Mouse (Mus musculus) neural tube, embryonic 14.5 days (tissue): ENCODE measurements around the gene Dusp18. TPM values are rescaled to one million over a fixed set of nuclear protein-coding genes. Genes with fewer than 3 reads are reported as not detected.

Source experiments
- ATAC-seq: fragments of 200-750 bp; cut with Nextera tagmentation; 2 replicates; pipeline ENCODE4 v1.8.0; 2017; ENCODE audit warnings: low read depth, mild to moderate bottlenecking, moderate TSS enrichment, moderate library complexity
- H3K27ac ChIP-seq: fragments of 300-500 bp; sonication (generic); 2 replicates; pipeline ENCODE4 v1.5.1; 2014; ENCODE audit warnings: low read depth, mild to moderate bottlenecking, control low read depth, low read length, moderate library complexity, mixed read lengths
- H3K27me3 ChIP-seq: fragments of 300-500 bp; sonication (generic); 2 replicates; pipeline ENCODE4 v1.6.1; 2014; ENCODE audit warnings: low read length; ENCODE audit not compliant: control insufficient read depth, insufficient read depth
- H3K36me3 ChIP-seq: fragments of 300-500 bp; sonication (generic); 2 replicates; pipeline ENCODE4 v1.6.1; 2014; ENCODE audit warnings: low read length, mixed read lengths; ENCODE audit not compliant: control insufficient read depth, insufficient read depth
- H3K4me1 ChIP-seq: fragments of 300-500 bp; sonication (generic); 2 replicates; pipeline ENCODE4 v1.6.1; 2014; ENCODE audit warnings: low read length; ENCODE audit not compliant: control insufficient read depth, insufficient read depth
- H3K4me2 ChIP-seq: fragments of 300-500 bp; sonication (generic); 2 replicates; pipeline ENCODE4 v1.6.1; 2014; ENCODE audit warnings: mild to moderate bottlenecking, low read depth, low read length, control low read depth
- H3K4me3 ChIP-seq: fragments of 300-500 bp; sonication (generic); 2 replicates; pipeline ENCODE4 v1.5.1; 2014; ENCODE audit warnings: low read depth, low read length, control low read depth, mixed read lengths
- H3K9ac ChIP-seq: fragments of 300-500 bp; sonication (generic); replicated peaks from 2 replicates; pipeline ENCODE4 v1.6.1; 2014; ENCODE audit warnings: low read depth, mild to moderate bottlenecking, control low read depth, low read length, mixed read lengths
- H3K9me3 ChIP-seq: fragments of 300-500 bp; sonication (generic); 2 replicates; pipeline ENCODE4 v1.6.1; 2016; ENCODE audit warnings: low read length; ENCODE audit not compliant: control insufficient read depth
- WGBS: fragments of 180-500 bp; shearing (Covaris S2); extraction: QIAGEN DNeasy Blood & Tissue Kit; methylation state at CpG from one replicate; pipeline ENCODE4 v1.1.7; 2014; 5-methylcytosine and 5-hydroxymethylcytosine counted together
- polyA plus RNA-seq: library from polyadenylated mRNA; unstranded; fragments of >200 nt; fragmentation: Nextera tagmentation; extraction: Ambion mirVana; gene quantifications from 2 replicates; pipeline ENCODE4 v1.2.1, GENCODE M21; 2014

The Dusp18 gene
- polyA plus RNA-seq, 1 experiment from 2014 or later = 27.8 TPM

DNA sequence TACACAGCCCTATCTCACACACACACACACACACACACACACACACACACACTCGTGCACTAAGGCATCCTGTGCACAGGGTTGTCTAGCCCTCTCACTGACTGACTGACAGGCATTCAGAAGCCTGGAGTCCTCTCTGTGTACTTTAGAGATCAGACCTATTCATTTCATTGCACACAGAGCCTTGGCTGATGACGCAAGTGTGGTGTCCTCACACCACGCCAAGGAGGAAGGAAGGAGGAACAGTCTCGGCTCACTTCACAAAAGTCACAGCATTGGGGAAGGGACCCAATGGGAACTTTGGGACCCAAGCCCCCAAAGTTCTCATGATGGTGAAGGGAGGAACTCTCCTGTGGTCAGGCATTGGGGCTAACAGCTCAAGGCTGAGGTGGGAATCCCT, 35.0 kb downstream of the Dusp18 start:
- Histone ChIP-seq H3K9ac (no peak overlapping the region), H3K9me3 (no peaks in the 10 kb centered on the region), H3K4me2 (no peak overlapping the region), H3K4me3 (no peak overlapping the region), H3K27ac (no peak overlapping the region), H3K27me3 (no peaks in the 10 kb centered on the region), H3K36me3 (no peaks in the 10 kb centered on the region), H3K4me1 (peaks cover 4% of the 10 kb centered on the region)
- 88% methylated on average over 4 of the region's 4 CpGs for WGBS
- ATAC-seq = no peak

DNA sequence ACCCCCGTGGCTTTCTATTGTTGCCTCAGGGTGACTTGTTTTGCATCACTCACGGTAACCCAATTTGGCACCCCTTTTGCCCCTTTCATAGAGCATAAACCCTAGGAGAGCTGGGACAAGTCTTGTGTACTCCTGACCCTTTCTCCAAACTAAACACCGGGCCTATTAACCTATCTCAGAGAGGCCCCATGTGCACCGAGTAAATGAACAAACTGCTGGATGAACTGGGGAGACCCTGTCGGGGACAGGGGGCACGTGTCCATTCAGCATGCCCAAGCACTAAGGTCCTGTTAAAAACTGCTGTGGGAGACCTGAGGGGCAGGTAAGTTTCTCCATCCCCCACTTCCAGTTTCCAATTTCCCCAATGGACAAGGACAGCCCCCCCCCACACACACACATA, 35.9 kb downstream of the Dusp18 start:
- peak overlapping the region; percentile 72 for H3K4me2 ChIP-seq
- no peak for ATAC-seq
- H3K27ac ChIP-seq = no peak overlapping the region
- H3K4me1 ChIP-seq = peaks cover 4% of the 10 kb centered on the region
- H3K27me3 ChIP-seq = no peaks in the 10 kb centered on the region
- 0 out of 2 replicates have a peak overlapping the region, but pooled peaks have one; percentile 37 for H3K9ac ChIP-seq
- peak overlapping the region; percentile 33 for H3K4me3 ChIP-seq
- H3K36me3 ChIP-seq = no peaks in the 10 kb centered on the region
- WGBS = 22% methylated on average over 6 of the region's 6 CpGs
- no peaks in the 10 kb centered on the region for H3K9me3 ChIP-seq

DNA sequence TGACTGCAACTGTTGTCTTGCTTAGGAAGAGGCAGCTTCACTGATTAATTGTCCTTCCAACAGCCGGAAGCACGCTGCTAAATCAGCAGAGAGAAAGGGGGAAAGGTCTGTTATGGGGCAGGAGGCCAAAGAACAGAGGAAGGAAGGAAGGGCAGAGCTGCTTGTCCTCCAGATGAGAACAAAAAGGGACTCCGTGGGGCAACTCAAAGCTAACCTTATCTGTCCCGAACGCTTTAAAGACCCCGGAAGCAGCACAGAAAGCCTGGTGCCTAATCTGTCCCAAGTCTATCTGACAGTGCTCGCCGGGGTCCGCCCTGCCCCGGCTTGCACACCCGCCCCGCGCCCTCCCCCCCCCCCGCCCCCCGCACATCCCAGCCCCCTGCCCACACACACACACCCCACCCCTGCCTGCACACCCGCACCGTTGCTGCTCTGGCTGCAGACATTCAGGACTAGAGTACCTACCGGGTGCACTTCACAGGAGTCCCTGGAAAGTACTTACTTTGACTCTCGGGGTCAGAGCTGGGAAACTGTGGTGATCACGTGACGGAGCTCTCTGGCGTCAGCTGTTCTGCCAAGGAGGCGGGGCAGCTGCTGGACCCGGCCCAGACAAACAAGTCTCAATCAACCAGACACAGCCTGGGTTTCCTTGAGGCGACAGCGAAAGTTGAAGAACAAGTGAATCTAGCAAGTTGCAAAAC, 36.6 kb downstream of the Dusp18 start, which contains the start of gene Tcn2:
Tcn2 (minus strand) TSS at position 649 of the 701 bp plus-strand sequence.
- Histone ChIP-seq H3K4me3 (peak within 1 kb of the TSS; percentile 33), H3K4me2 (peak within 1 kb of the TSS; percentile 72), H3K9ac (peak within 1 kb of the TSS; percentile 37), H3K4me1 (peaks cover 4% of the 10 kb centered on the region), H3K36me3 (no peaks in the 10 kb centered on the region), H3K27ac (no peak within 1 kb of the TSS), H3K9me3 (no peaks in the 10 kb centered on the region), H3K27me3 (no peaks in the 10 kb centered on the region)
- under 1% methylated on average over 26 of the region's 26 CpGs for WGBS
- ATAC-seq = peak; percentile 83

DNA sequence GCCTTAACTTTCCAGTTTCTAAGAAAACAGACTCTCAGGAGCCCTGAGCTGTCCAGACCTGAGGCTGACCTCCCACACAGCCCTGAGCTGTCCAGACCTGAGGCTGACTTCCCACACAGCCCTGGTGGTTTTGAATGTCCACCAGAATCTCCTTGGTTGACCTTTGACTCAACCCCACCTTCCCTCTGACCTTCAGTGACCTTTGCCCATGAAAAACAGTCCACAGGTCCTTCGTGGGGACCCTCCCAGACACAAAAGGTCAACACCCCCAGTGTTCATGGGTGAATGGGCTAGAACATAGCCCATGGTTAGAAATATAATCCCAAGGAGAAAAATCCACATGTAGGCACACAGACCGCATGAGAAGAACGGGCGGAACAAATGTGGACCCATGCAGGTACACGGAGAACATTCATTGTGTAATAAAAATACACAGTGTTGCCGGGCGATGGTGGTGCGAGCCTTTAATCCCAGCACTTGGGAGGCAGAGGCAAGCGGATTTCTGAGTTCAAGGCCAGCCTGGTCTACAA, 38.8 kb downstream of the Dusp18 start:
- Histone ChIP-seq H3K27ac (no peak overlapping the region), H3K9ac (no peak overlapping the region), H3K4me2 (no peak overlapping the region), H3K9me3 (no peaks in the 10 kb centered on the region), H3K4me1 (peaks cover 4% of the 10 kb centered on the region), H3K4me3 (no peak overlapping the region), H3K27me3 (no peaks in the 10 kb centered on the region), H3K36me3 (no peaks in the 10 kb centered on the region)
- no peak for ATAC-seq
- WGBS = 90% methylated on average over 9 of the region's 9 CpGs

DNA sequence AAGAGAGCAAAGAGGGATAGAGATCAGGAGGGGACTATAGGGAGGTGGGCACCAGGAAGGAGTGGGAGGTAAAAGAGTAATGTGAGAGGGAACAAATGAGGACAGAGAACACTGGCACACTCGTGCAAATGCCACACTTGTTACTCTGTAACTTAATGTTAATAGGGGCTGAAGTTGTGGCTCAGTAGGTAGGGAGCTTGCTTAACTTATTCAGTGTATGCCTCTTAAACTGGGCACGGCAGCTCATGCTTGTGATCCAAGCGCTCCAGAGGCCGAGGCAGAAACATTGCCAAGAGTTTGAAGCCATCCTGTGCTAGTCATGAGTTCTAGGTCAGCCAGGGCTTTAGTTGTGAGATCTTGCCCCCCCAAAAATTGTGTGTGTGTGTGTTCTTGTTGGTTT, 40.1 kb downstream of the Dusp18 start:
- Histone ChIP-seq H3K27me3 (no peaks in the 10 kb centered on the region), H3K36me3 (no peaks in the 10 kb centered on the region), H3K4me1 (peaks cover 4% of the 10 kb centered on the region), H3K27ac (no peak overlapping the region), H3K4me2 (no peak overlapping the region), H3K4me3 (no peak overlapping the region), H3K9ac (no peak overlapping the region), H3K9me3 (no peaks in the 10 kb centered on the region)
- 78% methylated on average over 4 of the region's 4 CpGs for WGBS
- ATAC-seq = no peak

DNA sequence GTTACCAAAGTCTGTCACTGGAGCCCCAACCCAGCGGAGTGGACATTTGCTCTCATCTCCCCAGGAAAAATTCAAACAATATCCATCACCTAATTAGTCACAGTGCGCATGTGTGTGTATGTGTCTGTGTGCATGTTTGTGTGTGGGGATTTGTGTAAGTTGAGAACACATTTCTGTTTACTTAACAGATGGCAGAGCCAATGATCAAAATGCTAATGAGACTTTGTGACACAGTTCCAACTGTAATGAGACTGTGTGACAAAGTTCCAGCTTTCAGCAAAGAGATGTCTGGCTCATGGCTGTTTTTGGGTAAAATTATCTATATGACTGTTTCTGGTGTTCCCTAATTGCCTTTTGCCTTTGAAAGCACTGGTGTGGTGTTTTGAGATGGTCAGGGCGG, 41.3 kb downstream of the Dusp18 start:
- Histone ChIP-seq H3K27me3 (no peaks in the 10 kb centered on the region), H3K4me2 (no peak overlapping the region), H3K4me1 (peaks cover 1% of the 10 kb centered on the region), H3K4me3 (no peak overlapping the region), H3K36me3 (no peaks in the 10 kb centered on the region), H3K27ac (no peak overlapping the region), H3K9me3 (no peaks in the 10 kb centered on the region), H3K9ac (no peak overlapping the region)
- 81% methylated on average over 3 of the region's 3 CpGs for WGBS
- no peak for ATAC-seq

DNA sequence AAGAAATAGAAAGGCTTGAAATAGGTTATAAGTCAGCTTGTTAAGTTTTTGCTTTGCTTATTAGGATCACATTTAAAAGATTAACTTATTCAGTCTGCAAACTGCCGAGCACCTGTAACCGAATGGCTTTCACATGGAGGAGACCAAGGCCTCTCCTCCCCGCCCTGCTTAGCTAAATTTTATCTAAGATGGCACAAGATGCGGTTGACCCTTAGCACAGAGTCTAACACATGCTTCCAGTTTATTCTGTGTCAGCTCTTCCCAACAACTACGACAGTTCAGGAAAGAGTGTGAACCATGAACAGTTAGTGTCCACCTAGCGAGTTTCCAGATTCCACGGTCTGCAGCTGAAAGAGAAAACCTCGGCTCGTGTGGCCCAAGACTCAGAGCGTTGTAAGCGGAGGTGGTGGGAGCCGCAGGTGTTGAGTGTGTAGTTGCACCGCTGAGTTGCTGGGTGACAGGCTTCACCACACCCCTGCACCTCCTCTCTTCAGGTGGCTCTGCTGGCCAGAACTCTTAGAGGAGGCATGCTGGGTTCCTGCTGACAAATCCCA, 42.4 kb downstream of the Dusp18 start:
- Histone ChIP-seq H3K9me3 (no peaks in the 10 kb centered on the region), H3K4me2 (no peak overlapping the region), H3K9ac (no peak overlapping the region), H3K27me3 (no peaks in the 10 kb centered on the region), H3K4me1 (no peaks in the 10 kb centered on the region), H3K4me3 (no peak overlapping the region), H3K36me3 (no peaks in the 10 kb centered on the region), H3K27ac (no peak overlapping the region)
- WGBS = 86% methylated on average over 13 of the region's 13 CpGs
- ATAC-seq = no peak

DNA sequence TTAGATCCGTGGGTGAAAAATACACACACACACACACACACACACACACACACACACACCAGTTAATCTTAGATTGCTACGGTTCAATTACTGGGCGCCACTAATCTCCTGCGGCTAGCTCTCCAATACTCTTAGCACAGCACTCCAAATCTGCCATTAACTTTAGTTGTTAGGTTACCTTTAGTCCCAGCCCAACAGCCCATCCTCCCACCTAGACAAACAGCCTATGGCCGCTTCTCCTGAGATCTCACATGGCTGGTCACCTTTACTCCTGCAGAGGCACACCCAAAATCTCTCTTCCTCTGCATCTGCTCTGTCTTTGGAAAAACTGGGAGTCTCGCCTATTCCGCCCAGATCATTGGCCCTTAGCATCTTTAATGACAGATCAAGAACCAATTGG, 46.3 kb downstream of the Dusp18 start:
- ATAC-seq = no peak

DNA sequence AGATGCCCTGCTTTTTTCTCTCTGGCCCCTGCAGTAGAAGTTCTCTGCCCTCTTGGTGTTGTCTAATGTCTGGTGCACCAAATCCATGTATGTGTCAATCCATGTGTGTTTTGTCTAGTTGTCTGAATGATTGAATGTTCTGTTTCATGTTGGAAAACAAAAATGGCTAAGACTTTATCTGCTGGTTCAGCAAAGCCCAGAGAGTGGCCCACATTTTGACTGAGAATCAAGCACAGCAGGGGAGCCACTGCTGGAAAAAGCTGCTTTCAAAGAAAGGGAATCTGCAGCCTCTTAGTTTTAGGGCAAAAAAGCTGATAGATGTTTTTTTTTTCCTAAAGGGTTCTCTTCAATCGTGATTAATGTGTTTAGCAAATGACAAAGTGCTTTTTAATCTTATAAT, 51.3 kb downstream of the Dusp18 start:
- no peak for ATAC-seq
- Histone ChIP-seq H3K27me3 (no peaks in the 10 kb centered on the region), H3K27ac (no peak overlapping the region), H3K4me3 (no peak overlapping the region), H3K36me3 (no peaks in the 10 kb centered on the region), H3K9me3 (no peaks in the 10 kb centered on the region), H3K9ac (no peak overlapping the region), H3K4me1 (no peaks in the 10 kb centered on the region), H3K4me2 (no peak overlapping the region)
- 17% methylated on average over 1 of the region's 1 CpGs for whole genome bisulfite sequencing

More for the DNA sequence above, 46.3 kb downstream of the Dusp18 start:
- Histone ChIP-seq H3K4me1 (no peaks in the 10 kb centered on the region), H3K36me3 (no peaks in the 10 kb centered on the region), H3K9me3 (no peaks in the 10 kb centered on the region), H3K9ac (no peak overlapping the region), H3K4me2 (no peak overlapping the region), H3K27ac (no peak overlapping the region), H3K27me3 (no peaks in the 10 kb centered on the region), H3K4me3 (no peak overlapping the region)
- WGBS = 90% methylated on average over 7 of the region's 7 CpGs
